Mouse (Mus musculus): Measurements from ENCODE around the gene Olfr101.

Gene Olfr101

DNA sequence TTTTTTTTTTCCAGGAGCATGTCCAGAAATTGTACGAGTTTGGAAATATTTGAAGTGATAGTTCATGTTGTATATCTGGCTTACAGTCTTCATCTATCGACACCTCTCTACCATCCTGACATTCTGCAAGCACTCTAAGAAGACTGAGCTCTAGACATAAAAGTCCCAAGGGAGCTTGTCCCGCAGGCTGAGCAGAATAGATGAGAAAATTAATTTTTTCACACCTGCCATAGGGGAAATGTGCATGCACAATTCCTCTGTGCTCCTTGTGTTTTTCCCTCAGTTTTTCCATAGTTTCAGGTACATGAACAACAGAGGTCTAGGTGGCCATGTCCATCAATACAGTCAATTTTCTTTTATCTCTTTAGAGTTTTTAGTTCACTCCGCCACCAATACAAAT lies at the start of gene Olfr101:
Gene Olfr101 (minus strand): TSS at position 101 of the 400 bp plus-strand sequence.
- no peak for DNase-seq

- no peak for DNase-seq
Measured at GRCm38 (mm10) chr17:37339598-37339997, 35.5 kb upstream of the Olfr101 start, which contains the start of gene Olfr103. Gene Olfr103 (minus strand): TSS chr17:37339698.

DNA sequence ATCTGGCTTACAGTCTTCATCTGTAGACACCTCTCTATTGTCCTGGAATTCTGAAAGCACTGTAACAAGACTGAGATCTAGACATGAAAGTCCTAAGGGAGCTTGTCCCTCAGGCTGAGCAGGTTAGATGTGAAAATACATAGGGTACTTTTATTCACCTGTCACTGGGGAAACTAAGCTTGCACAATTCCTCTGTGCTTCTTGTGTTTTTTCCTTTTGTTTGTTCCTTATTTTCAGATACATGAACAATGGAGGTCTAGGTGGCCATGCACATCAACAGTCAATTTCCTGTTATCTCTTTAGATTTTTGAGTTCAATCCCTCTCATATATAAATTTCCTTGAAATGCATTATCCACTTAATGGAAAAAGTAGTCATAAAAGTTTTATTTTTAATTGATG lies 12.8 kb upstream of the Olfr101 start, which contains the start of gene Olfr102:
Gene Olfr102 (minus strand): TSS at position 101 of the 400 bp plus-strand sequence.
- DNase-seq = no peak

DNA sequence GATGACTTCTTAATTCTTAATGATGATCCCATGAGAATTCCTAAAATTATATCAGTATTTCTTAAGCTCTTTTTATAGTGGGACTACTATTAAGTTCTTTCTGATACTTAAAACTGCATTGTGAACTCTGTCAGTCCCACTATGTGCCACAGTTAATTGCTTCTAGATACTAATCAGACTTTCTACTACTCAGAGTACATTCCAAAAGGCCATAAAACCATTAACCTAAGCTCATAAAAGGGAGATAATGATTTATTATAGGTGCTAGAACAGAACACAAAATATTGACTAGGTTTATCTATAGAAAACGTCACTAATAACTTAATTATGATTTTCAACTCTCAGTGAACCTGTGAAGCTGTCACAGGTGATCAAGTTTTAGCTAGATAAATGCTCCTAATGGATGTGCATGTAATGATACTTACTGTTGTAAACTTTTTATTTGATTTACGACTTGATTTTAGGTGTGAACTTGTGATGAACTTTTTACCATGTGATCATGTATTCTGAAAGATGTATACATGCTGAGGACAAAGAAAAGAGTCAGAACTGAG lies 6.1 kb upstream of the Olfr101 start:
- DNase-seq = no peak

GRCm38 (mm10) chr17:37308483-37308882 lies 4.4 kb upstream of the Olfr101 start:
- no peak for DNase-seq

DNA sequence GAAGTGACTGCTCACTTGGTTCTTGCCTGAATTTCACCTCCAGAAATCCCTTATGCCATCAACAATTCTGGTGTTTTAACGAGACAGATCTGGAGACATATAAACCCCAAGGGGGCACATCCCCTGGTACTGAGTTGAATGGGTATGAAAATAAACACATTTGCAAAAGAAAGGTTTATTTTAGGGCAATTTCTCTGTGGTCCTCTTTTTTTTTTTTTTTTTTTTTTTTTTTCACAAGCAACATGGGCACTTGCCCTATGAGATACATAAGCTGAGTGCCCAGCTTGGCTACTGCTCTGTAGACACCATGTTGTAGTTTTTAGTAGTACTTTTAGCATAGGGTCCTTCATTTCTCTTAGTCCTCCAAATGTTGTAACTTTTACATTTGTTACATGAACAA lies 20.8 kb downstream of the Olfr101 start, which contains the start of gene Olfr99:
Gene Olfr99 (minus strand): TSS at position 101 of the 400 bp plus-strand sequence.
- no peak for DNase-seq

DNA sequence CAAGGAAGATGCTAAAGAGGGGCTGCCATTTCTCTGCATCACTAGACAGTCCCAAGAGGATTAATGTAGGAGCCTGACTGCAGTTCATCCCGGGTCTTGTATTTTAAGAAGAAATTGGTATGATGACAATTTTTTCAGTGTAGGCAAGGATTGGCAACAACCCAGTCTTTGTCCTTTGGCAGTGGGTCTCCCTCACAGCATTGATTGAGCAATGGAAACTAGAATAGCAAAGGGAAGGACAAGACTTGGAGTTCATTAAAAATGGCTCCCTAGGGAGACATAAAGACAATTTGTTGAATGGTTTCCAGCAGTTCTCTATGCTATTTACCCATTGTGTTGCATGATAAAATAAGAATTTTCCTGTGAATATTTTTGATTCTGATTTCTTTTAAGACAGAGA lies 23.8 kb downstream of the Olfr101 start:
- DNase-seq = no peak

- no peak for DNase-seq
Measured at GRCm38 (mm10) chr17:37276573-37276972, 27.5 kb downstream of the Olfr101 start.

DNA sequence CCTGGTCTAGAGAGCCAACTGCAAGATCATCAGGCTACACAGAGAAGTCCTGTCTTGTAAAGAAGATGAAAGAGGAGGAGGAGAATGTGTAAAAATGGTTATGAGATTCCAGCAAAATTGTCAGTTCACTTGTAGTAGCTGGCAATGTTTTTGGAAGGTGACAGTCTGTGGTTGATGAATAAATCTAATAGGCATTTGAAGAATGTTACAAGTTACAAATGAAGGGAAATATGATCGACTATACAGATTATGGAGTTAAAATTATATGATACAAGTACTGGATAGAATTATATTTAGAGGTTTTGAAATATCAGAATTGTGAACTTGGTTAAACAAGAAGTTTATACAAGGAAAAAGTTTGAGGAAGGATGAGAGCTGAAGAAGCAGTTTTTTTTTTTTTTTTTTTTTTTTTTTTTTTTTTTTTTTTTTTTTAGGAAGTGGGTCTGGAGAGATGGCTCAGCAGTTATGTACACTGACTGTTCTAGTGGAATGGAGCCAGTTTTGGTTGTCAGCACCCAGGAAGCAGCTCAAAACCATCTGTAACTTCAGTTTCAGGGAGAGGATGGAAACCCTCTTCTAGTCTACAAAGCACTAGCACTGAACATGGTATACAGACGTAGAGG lies 28.4 kb downstream of the Olfr101 start:
- no peak for DNase-seq

GRCm38 (mm10) chr17:37270702-37271092 lies 33.4 kb downstream of the Olfr101 start:
- peak; percentile 63 for DNase-seq

GRCm38 (mm10) chr17:37270058-37270701 lies 33.9 kb downstream of the Olfr101 start, which contains the start of gene H2-M3:
Gene H2-M3 (plus strand): TSS chr17:37270220.
- peak; percentile 87 for DNase-seq

DNA sequence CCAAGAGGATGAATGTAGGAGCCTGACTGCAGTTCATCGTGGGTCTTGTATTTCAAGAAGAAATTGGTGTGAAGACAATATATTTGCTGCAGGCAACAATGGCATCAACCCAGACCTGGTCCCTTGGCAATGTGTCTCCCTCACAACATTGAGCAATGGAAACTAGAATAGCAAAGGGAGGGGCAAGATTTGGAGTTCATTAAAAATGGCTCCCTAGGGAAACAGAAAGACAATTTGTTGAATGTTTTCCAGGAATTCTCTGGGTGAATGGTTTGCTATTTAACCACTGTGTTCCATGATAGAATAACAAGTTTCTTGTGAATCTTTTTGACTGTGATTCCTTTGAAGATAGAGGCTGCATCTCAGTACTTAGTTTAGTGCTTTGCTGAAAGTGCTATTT lies 40.5 kb downstream of the Olfr101 start, which contains the start of gene Olfr98:
Gene Olfr98 (minus strand): TSS at position 124 of the 400 bp plus-strand sequence.
- no peak for DNase-seq

- DNase-seq = no peak
Measured at GRCm38 (mm10) chr17:37250544-37250943, 53.6 kb downstream of the Olfr101 start.

- DNase-seq = no peak
Measured at GRCm38 (mm10) chr17:37249460-37249859, 54.7 kb downstream of the Olfr101 start.

Data from kidney, adult 11 months (tissue).